Mouse (Mus musculus): ENCODE measurements around the gene Sec31a. TPM values are rescaled to one million over a fixed set of nuclear protein-coding genes. Genes with fewer than 3 reads are reported as not detected.

Sec31a gene
- 41.3 and 51.6 TPM in 2 replicates for polyA plus RNA-seq (2015; fragmentation: Nextera tagmentation; extraction: Ambion mirVana)

DNA sequence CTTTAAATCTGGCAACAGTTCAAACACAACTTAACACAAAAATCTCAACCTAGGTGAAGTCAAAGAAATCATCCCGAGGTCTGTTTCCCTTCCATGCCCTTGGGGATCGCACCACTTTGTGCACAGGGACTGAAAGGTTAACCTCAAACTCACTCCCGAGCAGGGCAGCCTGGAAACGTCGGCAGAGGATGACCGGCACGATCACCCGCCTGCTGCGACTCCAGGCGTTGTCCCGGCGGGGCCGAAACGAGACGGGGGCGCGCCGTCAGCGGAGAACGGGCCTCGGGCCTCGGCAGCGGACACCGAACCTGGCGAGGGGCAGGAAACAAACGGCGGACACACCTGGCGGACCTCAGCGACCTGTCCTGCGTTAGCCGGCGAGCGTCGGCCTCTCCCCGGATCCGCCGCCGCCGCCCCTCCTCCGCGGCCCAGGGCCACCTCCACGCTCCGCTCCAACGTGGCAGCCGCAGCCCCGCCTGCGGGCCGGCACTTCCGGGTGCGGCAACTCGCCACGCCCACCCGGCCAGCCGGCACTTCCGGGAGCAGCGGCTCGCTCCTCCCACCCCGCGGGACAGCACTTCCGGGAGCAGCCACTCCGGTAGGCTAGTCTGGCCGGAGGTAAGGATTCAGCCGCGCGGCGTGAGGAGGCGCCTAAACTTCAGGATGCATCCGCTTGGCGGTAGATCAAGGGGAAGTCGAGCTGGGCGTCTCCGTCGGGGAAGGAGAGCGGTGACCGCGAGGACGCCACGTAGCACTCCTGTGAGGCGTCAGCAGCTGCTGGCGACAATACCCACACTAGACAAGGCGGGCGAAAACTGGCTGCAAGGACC is at the start of gene Sec31a:
Sec31a (minus strand) TSS at position 474 of the 830 bp plus-strand sequence.

Other genes with a start within 250 kb of the Sec31a start
- gene Lin54, start 84.4 kb upstream of the Sec31a start, polyA plus RNA-seq (2015; fragmentation: Nextera tagmentation; extraction: Ambion mirVana): 9.1 and 9.3 TPM in 2 replicates
- gene Cops4, start 102.1 kb upstream of the Sec31a start, polyA plus RNA-seq (2015; fragmentation: Nextera tagmentation; extraction: Ambion mirVana): 70.0 and 73.9 TPM in 2 replicates
- 171 and 230 TPM in 2 replicates for gene Plac8, start 156.0 kb upstream of the Sec31a start, polyA plus RNA-seq (2015; fragmentation: Nextera tagmentation; extraction: Ambion mirVana)

Data from spleen, postnatal 0 days (tissue).